Mouse (Mus musculus): ENCODE measurements at regions not wholly inside any gene's neighbourhood (a gene's known extent, or its start where the extent isn't known, plus 50 kb on each side); places are given as distances from the start of the nearest gene placed in this dataset.
A peak's percentile ranks its signal among the peaks of the same experiment; 100 is the strongest.
"Not testable (repeated sequence)": the region's sequence is repeated elsewhere in the genome, so short reads cannot be mapped to it uniquely, and the experiment has no call there.

DNA sequence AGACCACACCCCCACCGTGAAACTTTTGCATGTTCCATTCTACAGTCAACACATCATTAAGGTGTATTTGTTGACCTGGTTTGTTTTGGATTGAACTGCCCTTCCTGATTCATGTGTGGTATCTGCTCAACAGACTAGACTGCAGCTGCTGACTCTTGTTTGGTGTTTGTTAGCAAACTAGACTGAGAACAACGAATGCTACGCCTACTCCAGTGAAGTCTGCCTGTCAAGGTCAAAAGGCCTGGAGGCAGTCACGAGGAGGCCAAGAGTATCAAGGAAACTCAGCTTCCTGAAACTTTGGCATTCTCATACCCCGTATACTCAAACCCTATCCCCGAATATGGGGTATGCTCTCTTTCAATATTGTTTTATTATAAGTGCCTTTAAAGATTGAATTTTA lies 194.2 kb upstream of the Spin1 start:
- ATAC-seq (ENCODE audit: poor library complexity, severe bottlenecking): not testable (repeated sequence)

DNA sequence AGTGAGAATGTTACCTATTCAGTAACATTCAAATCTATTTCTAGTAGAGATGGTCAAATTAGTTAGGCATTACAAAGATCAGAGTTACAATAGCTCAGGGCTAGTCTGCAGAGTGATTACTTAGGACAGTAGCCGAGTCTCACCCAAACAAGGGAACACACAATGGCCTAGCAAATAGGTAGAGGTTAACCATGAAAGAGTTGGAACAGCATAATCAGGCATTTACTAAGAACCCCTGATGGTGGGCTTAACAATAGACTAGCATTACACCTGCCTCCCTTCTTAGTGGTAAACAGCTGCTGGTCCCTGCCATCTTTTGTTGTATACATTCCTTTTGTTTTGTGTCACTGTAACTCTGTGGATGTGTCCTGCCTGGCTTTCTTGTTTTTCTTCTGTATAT lies 193.8 kb upstream of the Spin1 start:
- ATAC-seq (ENCODE audit: poor library complexity, severe bottlenecking): no peak

DNA sequence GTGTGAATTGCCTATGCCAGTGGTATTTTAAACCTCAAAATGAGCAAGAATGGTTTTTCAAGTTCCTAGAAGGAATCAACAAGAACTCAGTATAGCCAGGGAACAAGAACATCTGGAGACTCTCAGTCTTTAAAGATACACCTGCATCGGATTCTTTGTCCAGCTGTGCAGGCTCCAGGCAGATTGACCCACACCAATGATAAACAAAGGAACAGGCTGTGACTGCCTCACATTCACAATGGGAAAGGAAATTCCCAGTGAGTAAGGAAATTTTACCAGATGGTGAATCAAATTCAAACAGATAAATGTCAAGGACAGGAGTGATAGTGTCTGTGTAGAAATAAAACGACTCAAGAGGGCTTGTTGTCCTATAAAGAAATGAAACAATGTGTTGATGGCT lies 187.9 kb upstream of the Spin1 start:
- ATAC-seq (ENCODE audit: poor library complexity, severe bottlenecking): not testable (repeated sequence)

DNA sequence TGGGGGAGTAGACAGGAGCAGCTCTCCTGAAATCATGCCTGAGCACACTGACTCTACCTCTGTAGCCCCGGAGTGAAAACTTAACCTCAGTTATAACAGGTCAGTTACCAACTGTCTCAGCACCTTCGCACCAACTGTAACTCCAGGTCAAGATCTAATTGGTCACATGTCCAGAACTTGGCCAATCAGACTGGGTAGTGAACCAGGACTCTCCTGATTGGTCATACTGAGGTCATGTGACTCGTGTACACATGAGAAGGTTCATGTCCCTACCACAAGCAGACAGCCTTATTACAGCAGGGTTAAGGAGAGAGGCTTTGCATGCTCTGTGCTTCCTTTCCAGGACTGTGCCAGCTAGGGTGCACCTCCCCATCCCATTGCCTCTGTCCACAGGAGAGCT lies 166.7 kb upstream of the Spin1 start:
- not testable (repeated sequence) for ATAC-seq (ENCODE audit: poor library complexity, severe bottlenecking)

DNA sequence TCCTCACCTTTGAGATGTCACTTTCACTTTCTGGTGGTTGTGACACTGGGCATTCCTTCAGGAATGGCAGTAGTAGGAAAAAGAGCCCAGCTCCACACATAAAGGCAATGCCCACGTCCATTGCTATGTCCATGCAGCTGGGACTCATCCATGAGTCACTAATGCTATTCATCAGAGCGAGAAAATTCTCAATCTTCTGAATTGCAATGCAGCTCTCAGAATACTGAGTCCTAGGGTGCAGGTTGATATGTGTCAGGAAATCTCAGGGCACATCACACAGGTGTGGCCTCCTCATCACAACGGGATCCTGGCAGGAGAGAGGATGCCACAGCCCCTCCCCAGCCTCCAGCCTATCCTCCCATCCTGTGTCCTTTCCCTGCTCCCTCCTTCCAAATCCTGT lies 158.1 kb upstream of the Spin1 start:
- no peak for ATAC-seq (ENCODE audit: poor library complexity, severe bottlenecking)

DNA sequence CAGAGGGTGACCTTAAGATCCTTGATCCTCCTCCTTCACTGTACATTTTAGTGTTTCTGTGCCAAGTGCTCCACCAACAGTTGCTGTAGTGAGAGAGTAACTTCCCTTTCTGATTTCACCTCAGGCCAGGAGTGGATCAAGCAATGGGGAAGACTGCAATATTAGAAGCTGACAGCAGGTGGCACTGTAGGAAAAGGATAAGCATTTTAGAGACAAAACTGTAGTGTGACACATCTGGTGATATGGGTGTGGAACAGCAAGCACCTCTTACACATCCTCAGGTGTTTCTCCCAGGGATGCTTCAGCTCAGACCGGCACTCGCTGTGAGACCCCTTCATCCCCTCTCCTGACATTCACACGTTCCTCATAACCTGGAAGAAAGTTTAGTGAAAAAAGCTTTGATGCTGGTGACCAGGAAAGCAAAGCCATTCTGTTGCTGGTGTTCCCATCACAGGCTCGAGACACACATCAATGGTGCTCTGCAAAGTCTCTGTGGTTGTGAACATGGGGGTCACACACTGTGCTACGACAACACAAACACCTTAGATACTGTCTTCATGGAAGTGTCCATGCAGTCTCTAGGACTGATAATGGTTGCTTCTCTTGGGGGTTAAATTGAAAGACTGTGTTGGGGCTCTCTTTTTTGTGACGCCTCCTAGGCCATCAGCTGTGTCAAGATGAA lies 151.0 kb upstream of the Spin1 start:
- ATAC-seq (ENCODE audit: poor library complexity, severe bottlenecking): peak; percentile 92

DNA sequence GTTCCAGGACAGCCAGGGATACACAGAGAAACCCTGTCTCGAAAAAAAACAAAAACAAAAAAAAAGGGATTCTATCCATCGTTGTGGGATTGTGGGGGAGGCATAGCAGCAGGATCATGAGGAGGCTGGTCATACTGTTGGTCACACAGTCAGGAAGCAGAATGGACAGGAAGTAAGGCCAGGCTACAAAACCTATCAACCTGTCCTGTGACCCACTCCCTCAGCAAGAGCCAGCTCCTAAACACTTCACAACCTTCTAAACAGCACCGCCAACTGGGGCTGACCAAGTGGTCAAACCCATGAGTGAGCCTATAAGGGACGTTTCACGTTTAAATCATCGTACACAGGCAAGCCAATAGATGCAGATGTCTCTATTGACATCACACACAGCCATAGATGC lies 146.0 kb upstream of the Spin1 start:
- ATAC-seq (ENCODE audit: poor library complexity, severe bottlenecking): no peak

DNA sequence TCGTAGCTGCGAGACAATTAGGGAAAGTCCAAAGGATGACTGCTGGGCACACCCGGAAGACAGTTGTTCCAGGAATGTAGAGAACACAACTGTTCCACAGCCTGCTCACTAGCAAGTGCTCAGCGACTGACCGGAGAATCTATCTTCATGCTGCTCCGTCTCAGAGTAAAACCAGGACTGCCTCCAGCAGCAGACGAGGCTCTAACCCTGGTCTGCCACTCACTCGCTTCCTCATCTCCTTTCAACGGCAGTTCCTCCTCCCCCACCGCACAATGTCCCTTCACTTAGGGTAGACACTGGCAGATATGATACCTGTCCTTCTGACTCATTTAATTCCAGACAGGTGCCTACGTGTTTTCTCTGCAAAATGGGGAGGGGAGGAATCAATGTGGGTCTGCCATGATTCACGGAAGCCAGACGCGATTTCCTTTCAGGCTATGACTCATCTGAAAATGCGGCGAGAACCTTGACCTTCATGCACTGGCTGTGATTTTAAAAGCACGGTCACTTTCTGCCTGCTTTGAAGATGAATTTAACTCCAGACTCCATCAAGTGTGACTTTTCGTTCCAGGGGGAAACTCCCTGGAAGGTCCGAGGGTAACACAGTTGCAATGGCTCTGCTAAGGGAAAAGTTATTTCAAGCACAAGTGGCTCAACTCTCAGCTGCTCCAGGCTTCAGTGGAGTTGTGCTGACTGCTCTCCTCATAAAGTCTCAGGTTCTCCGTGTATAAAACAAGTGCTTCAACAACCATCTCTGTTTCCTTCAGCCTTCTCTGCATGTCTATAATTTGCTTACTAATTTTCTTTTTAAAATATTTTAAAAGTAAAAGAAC lies 142.4 kb upstream of the Spin1 start:
- no peak for ATAC-seq (ENCODE audit: poor library complexity, severe bottlenecking)

DNA sequence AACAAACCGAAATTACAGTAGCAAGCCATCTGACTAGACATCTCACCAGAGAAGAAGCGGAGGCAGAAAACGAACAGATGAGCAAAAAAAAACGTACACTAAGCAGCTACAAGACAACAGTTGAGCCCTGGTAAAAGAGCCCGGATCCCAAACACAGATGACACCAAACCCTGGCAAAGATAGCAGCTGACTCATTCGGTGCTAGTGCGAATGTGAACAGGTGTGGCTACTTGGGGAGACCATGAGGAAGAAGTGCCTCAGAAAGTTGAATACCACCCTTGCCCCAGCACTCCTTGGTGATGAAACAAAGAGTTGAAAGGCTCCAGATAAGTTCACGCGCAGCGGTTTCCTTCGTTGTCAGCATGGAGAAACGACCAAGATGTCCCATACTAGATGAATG lies 139.8 kb upstream of the Spin1 start:
- no peak for ATAC-seq (ENCODE audit: poor library complexity, severe bottlenecking)

DNA sequence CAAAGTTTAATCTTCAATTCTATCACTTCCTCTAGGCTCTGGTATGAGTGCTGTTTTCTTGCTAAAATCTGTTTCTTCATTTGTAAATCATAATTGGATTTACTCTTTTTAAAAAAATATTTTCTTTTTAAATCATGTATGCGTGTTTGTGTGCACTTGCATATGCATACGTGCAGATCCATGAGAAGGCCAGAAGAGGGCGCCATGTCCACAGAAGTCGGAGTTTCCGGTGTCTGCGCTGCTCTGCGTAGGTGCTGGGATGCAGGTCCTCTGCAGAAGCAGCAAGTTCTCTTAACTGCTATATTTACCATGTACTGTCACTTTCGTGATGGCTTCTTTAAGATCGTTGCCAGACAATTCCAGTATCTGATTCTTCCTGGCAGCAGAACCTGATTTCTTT lies 136.6 kb upstream of the Spin1 start:
- no peak for ATAC-seq (ENCODE audit: poor library complexity, severe bottlenecking)

DNA sequence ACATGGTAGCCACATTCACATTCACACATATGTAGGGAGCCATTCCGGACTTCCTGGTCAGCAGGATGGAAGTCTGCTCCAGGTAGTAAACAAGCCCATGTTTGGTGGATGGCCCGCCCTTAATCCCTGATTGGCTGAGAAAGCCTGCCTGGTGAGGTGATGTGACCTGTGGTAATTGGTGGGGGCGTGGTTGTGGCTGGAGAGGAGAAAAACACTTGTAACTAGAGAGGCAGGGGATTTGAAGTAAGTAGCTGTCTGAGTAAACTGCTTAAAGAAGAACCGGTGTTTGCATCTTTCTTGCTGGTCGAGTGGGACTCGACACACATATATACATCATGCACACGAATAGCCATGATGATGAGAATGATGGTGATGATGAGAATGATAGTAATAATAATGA lies 135.6 kb upstream of the Spin1 start:
- not testable (repeated sequence) for ATAC-seq (ENCODE audit: poor library complexity, severe bottlenecking)

DNA sequence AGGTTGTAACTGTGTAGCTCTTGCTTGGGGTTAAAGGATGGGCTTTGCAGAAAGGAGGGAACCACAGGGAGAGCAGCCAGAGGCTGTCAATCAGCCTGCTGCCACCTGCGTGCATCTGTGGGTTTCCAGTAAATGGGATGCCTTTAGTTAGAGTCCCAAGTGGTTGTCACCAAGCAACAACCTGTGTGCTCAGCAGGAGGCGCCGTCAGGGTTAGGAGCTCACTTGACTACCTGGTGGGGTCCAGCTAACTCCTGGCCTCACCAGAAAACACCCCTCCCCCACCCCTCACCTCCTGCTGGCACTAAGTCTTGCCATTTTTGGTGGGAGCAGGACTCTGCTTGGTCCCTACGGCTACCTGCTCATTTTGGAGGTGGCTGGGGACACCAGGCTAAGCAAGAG lies 135.0 kb upstream of the Spin1 start:
- ATAC-seq (ENCODE audit: poor library complexity, severe bottlenecking): no peak

DNA sequence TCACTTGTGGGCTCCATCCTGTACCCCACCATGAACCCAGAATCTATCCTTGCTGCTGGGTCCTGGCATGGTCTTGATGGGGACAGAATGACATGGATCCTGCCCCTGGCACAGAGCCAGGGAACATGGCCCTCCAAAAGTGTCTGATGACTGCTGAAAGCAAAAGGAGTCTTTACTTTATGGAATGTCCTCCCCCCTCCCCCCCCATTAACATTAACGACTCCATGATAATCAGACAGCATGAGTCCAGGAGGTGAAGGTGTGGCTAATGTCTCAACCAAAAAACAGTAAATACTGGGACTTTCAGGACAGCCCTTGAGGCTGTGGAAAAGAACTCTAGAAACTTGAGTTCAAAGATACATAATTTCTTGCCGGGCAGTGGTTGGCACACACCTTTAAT lies 133.9 kb upstream of the Spin1 start:
- ATAC-seq (ENCODE audit: poor library complexity, severe bottlenecking): no peak

DNA sequence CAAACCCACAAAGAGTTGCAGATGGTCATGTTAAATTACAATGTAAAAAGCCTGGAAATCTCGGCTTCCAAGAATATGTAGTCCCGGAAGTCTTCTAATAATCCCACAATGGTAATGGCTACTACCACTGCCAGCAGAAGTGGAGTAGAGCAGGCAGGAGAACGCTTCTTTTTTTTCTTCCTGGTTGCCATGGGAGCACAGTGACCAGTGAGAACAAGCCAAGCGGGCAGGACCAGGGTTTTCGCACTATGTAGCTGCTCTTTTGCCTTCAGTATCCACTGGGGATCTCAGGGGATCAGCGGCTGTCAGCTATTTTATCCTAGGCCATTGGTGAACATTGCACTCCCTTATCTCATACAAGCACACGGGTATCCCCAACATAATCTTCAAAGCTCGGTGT lies 127.3 kb upstream of the Spin1 start:
- no peak for ATAC-seq (ENCODE audit: poor library complexity, severe bottlenecking)

DNA sequence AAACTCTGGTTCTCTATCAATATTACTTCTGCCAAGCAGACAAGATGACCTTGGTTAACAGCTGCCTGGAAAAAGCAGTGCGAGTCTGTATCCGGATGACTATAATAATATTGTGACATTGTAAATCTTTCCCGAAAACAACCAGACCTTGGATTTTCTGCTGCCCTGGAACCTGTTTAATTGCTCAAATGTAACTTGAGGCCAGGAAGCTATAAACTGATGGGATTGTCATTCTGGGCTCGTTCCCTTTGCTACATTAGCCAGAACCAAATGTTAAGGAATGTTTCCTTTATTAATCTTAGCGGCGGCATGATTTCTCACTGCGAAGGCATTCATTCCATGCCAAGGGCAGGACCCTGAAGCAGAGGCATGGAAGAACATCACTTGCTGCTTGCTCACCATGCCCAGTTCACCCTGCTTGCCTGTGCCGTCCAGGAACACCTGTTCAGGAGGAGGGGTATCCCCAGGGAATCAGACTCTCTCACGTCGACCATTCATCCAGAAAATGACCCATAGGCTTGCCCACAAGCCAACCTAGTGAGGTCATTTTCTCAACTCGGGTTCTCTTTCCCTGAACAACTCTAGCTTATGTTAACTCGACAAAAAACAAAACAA lies 125.3 kb upstream of the Spin1 start:
- no peak for ATAC-seq (ENCODE audit: poor library complexity, severe bottlenecking)

DNA sequence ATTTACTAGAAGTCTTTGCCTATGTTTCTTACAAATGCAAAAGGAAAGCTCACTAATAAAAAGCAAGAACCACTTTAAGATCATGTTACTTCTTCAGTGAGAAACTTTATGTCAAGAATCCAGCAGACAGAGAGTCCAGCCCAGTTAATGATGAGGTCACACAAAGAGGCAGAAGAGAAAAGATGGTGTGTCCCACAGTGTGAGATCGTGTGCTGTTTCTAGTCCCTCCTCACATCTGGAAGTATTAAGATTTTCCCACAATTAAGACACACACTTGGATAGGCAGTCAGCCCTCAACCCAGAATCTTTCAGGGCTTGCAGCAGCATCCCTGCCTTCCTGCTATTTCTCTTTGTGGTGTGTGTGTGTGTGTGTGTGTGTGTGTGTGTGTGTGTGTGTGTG lies 118.7 kb upstream of the Spin1 start:
- no peak for ATAC-seq (ENCODE audit: poor library complexity, severe bottlenecking)

DNA sequence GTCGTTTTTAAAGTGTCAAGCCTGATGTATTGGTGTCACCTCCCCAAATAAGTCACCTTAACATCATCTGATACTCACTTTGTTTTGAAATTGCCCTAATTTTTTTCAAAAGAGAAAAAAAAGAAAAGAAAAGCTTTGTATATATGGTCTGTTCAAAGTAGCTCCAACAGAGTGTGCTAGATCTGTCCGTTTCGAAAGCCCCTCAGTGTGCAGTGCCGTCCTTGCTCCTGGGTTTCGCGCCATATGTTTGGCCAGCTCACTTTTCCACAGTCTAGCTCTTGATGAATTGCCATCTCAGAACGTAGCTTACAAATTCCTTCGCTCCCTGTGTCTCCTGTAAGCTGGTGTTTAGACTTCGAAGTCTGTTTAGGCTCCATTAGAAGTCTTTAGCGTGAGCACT lies 117.7 kb upstream of the Spin1 start:
- ATAC-seq (ENCODE audit: poor library complexity, severe bottlenecking): no peak

DNA sequence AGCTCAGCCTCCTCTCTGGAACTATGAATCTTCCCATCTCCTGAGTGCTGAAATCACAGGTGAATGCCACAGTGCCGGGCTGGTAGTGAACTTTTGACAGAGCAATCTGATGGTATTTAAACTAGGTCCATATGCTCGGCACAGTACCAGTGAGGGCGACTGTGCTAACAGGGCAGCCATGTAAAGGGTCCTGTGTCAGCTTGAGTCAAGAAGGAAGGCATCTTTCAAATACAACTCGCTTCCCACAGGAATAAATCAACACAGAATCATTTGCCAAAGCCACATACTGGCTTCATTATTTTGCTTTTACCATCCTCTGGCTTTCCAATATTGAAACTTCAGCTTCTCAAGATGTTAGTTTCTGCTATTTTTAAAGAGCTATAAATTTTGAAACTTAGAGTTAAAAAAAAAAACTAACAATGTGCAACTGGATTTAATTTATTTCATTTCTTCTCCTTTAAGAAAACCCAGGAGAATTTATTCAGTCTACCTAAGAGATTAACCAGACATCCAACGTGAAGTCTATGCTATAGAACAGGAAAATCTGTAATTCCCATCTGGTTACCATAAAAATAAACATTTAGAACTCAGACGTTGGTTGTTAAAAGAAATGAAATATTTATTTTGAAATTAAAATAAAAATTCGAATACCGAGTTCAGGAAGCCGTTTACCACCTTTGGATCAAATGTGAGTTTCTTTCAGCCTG lies 108.8 kb upstream of the Spin1 start:
- no peak for ATAC-seq (ENCODE audit: poor library complexity, severe bottlenecking)

DNA sequence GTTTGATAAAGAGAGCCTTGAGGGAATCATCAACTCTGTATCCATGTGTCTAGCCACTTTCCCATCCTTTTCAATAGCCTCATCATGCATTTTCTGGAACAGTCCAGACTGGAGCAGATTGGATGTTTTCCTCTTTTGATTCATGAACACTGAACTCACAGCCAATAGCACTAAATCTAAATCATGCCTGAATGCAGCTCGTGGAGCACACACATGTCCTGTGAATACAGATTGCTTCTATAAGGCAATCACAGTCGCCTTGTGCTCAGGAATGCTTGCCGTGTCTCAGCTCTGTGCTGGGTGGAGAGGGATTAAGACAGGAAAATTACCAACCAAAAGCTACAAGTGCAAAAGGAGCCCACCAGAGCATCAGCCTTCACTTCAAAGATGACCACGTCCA lies 100.9 kb upstream of the Spin1 start:
- no peak for ATAC-seq (ENCODE audit: poor library complexity, severe bottlenecking)

DNA sequence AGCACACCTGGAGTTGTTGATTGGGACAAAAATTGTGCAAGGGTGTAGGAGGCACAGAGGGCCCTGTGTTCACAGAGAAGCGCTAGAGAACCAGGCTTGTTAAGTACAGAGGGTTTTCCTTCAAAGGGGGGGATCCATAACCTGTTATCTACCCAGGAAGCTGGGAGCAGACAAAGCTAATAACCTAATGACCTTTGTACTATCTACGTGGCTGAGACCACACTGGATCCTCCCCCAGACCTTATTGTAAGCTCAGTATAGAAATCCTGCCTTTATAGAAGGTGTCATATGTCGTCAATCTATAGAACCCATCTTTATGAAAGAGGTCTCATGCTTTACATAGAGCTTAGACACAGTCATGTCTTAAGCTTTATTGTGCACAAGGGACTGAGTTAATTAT lies 95.9 kb upstream of the Spin1 start:
- no peak for ATAC-seq (ENCODE audit: poor library complexity, severe bottlenecking)

DNA sequence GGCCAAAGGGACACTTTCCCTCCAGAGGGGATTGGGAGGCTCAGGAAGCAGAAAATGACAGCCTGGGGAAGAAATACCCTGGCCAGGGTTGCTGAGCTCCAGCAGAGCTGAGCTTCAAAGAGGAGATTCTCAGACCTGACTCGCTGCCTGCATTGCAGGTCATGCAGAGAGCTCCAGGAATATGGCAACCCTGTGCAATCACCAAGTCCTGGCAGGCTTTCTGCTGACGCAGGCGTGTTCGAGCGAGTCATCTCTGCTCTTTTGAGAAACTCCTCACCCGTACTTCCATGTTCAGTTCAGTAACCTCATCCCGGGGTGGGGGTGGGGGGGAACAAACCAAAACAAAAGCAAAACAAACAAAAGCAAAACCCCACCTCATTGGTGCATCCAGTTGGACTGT lies 89.9 kb upstream of the Spin1 start:
- ATAC-seq (ENCODE audit: poor library complexity, severe bottlenecking): no peak

DNA sequence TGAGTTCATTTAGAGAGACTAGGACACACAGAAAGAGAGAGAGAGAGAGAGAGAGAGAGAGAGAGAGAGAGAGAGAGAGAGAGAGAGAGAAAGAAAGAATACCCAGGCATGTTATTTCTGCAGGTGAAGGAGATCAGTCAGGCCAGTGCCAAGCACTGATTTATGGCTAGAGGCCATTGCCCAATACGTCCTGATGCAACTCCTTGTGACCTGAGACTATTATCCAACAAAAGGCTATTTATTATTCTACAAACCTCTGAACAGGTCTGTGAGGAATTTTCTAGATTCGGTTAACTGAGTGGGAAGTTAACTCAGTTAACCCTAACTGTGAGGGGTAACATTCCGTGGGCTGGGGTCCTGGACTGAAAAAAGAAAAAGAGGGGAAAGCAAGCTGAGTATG lies 84.5 kb upstream of the Spin1 start:
- ATAC-seq (ENCODE audit: poor library complexity, severe bottlenecking): no peak
